9 mouse cellular contexts compared by ENCODE assay signal in genomic region chr10:126531950-126532349, GRCm38 (mm10).
"Had no signal": no experiment of that assay in that cellular context is flagged by ENCODE, and none has a peak within 500 bp of the region (broad histone marks: within the 10 kb centered on the region; RNA-seq: fewer than 3 reads in every experiment).

No protein-coding gene starts in this region.

- H3K27ac ChIP-seq: limb, embryonic 12.5 days; liver, embryonic 13.5 days; neural tube, embryonic 13.5 days; stomach, embryonic 15.5 days had no signal

- H3K4me1 ChIP-seq: liver, embryonic 13.5 days; stomach, embryonic 15.5 days had no signal

- H3K4me2 ChIP-seq: limb, embryonic 12.5 days; liver, embryonic 13.5 days; neural tube, embryonic 13.5 days; stomach, embryonic 15.5 days had no signal

- H3K4me3 ChIP-seq: limb, embryonic 12.5 days; liver, embryonic 13.5 days; neural tube, embryonic 13.5 days; stomach, embryonic 15.5 days had no signal

- H3K27me3 ChIP-seq: limb, embryonic 12.5 days; liver, embryonic 13.5 days; stomach, embryonic 15.5 days had no signal

- H3K9ac ChIP-seq: limb, embryonic 12.5 days; liver, embryonic 13.5 days; liver, postnatal 0 days; neural tube, embryonic 13.5 days; stomach, embryonic 15.5 days had no signal

- ATAC-seq: liver, postnatal 0 days had no signal

- H3K9me3 ChIP-seq: limb, embryonic 12.5 days; liver, embryonic 13.5 days; neural tube, embryonic 13.5 days; stomach, embryonic 15.5 days had no signal

- H3K36me3 ChIP-seq: limb, embryonic 12.5 days; liver, embryonic 13.5 days; neural tube, embryonic 13.5 days; stomach, embryonic 15.5 days had no signal

- DNase-seq: kidney, adult 18-20 months; liver; liver, embryonic 13.5 days; liver, postnatal 0 days; spleen, adult 18-20 months; thymus, postnatal 36 days had no signal
